Mouse (Mus musculus) heart, postnatal 0 days (tissue): Measurements from ENCODE around the gene Chrm1. TPM values are rescaled to one million over a fixed set of nuclear protein-coding genes. Genes with fewer than 3 reads are reported as not detected.

Source experiments
- ATAC-seq: fragments of 200-750 bp; cut with Nextera tagmentation; 2 replicates; pipeline ENCODE4 v1.8.0; 2017; ENCODE audit warnings: low read depth, moderate number of reproducible peaks, moderate library complexity; ENCODE audit not compliant: insufficient read depth
- DNase-seq: peaks from one replicate; pipeline ENCODE4 v3.0.0-alpha.2; 2016; ENCODE audit warnings: low spot score
- H3K27ac ChIP-seq: fragments of 300-500 bp; sonication (generic); 2 replicates; pipeline ENCODE4 v1.5.1; 2014; ENCODE audit warnings: low read depth, mild to moderate bottlenecking
- H3K27me3 ChIP-seq: fragments of 300-500 bp; sonication (generic); 2 replicates; pipeline ENCODE4 v1.6.1; 2014; ENCODE audit warnings: low read length, mixed read lengths; ENCODE audit not compliant: control insufficient read depth, insufficient read depth
- H3K36me3 ChIP-seq: fragments of 300-500 bp; sonication (generic); replicated peaks from 2 replicates; pipeline ENCODE4 v1.6.1; 2014; ENCODE audit warnings: low read length, mixed read lengths; ENCODE audit not compliant: control insufficient read depth, insufficient read depth
- H3K4me1 ChIP-seq: fragments of 300-500 bp; sonication (generic); 2 replicates; pipeline ENCODE4 v1.6.1; 2014; ENCODE audit warnings: antibody characterized with exemption; ENCODE audit not compliant: control insufficient read depth, insufficient read depth
- H3K4me2 ChIP-seq: fragments of 300-500 bp; sonication (generic); 2 replicates; pipeline ENCODE4 v1.6.1; 2014; ENCODE audit warnings: low read depth, mild to moderate bottlenecking, low read length, moderate library complexity
- H3K4me3 ChIP-seq: fragments of 300-500 bp; sonication (generic); 2 replicates; pipeline ENCODE4 v1.5.1; 2014; ENCODE audit warnings: low read depth, low read length
- H3K9ac ChIP-seq: fragments of 300-500 bp; sonication (generic); replicated peaks from 2 replicates; pipeline ENCODE4 v1.6.1; 2014; ENCODE audit warnings: low read depth, low read length, mixed read lengths
- H3K9me3 ChIP-seq: fragments of 300-500 bp; sonication (generic); replicated peaks from 2 replicates; pipeline ENCODE4 v1.6.1; 2016; ENCODE audit warnings: low read length; ENCODE audit not compliant: control insufficient read depth
- CTCF ChIP-seq: IDR thresholded peaks from 2 replicates; pipeline ENCODE4 v1.5.1; 2016; ENCODE audit warnings: antibody characterized with exemption, control low read depth, low read depth
- EP300 ChIP-seq: IDR thresholded peaks from 2 replicates; pipeline ENCODE4 v1.6.1; 2016; ENCODE audit warnings: antibody characterized with exemption, low read depth
- WGBS: fragments of 180-500 bp; shearing (Covaris S2); extraction: QIAGEN DNeasy Blood & Tissue Kit; methylation state at CpG from one replicate; pipeline ENCODE4 v1.1.7; 2014; 5-methylcytosine and 5-hydroxymethylcytosine counted together
- polyA plus RNA-seq: library from polyadenylated mRNA; unstranded; fragments of >200 nt; fragmentation: Nextera tagmentation; extraction: Ambion mirVana; gene quantifications from 2 replicates; pipeline ENCODE4 v1.2.1, GENCODE M21; 2015
- total RNA-seq: library from RNA; depleted of rRNA; stranded (reverse); fragments of >200 nt; gene quantifications from 2 replicates; pipeline ENCODE4 v1.2.3, GENCODE M21; 2014; ENCODE audit warnings: low replicate concordance

Chrm1 gene
- total and polyA plus RNA-seq, 2 experiments from 2014 or later = not detected

DNA sequence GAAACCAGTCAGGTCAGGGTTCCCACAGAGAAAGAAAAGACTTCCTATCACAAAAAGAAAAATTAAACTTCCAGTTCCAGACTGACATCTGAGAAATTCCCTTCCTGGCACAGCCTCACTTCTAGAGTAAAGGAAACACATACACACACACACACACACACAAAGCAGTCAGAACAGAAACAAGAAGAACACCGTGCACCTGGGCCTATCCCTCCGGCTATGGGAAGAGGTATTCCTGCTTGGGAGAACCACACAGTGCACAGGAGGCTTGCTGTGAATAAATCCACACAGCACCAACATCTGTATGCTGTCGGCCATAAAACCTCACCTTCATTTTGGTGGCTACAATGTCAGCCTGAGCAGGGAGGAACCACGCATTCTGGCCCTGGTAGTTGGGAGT is 47.9 kb downstream of the Chrm1 start:
- no peak overlapping the region for H3K27ac ChIP-seq
- DNase-seq = no peak
- peak overlapping the region; percentile 91 for H3K4me3 ChIP-seq
- peaks cover 35% of the 10 kb centered on the region for H3K36me3 ChIP-seq
- H3K4me1 ChIP-seq = peaks cover 29% of the 10 kb centered on the region
- ATAC-seq = no peak
- H3K27me3 ChIP-seq = no peaks in the 10 kb centered on the region
- H3K9ac ChIP-seq = 0 out of 2 replicates have a peak overlapping the region, but pooled peaks have one; percentile 23
- TF ChIP-seq CTCF = no peak
- no peak for TF ChIP-seq EP300
- WGBS = 63% methylated on average over 4 of the region's 4 CpGs
- no peaks in the 10 kb centered on the region for H3K9me3 ChIP-seq
- peak overlapping the region; percentile 67 for H3K4me2 ChIP-seq

DNA sequence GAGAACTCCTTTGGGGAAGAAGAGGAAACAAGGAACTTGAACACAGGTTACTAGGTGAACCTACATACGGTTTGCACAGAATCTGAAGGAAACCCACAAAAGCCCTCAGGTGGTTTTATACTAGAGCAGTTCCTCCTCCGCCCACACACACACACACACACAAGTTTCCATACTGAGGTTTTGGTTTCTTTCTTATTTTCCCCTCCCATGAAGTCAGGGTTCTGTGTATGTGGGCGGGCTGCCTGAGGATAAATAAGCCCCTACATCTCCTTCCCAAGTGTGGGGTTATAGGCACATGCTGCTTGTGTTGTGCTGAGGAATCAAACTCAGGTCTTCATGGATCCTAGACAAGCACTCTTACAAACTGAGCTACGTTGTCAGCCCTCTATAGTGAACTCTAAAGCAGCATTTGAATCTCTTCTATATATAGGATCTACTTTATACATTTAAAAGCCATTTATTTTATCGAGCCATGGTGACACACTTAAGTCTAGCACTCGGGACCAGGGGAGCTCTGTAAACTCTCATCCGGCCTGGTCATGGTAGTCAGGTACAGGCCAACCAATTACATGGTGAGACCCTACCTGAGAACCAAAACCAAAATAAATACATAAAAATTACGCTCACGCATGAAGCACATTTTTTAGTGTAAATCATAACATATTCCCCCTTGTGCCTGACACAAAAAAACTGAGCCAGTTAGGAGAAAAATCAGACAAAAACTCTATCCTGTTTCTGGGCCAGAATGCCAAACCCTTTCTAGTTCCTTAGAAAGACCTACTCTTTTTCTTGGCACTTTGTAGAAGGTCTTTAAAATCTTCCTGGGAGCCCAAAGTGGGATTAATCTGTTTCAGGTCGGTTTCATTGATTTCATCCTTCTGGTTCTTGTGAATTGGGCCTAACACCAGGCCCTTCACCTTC is 48.6 kb downstream of the Chrm1 start:
- peaks cover 29% of the 10 kb centered on the region for H3K4me1 ChIP-seq
- peak overlapping the region; percentile 67 for H3K4me2 ChIP-seq
- 48% methylated on average over 10 of the region's 10 CpGs for WGBS
- no peaks in the 10 kb centered on the region for H3K9me3 ChIP-seq
- peaks cover 30% of the 10 kb centered on the region for H3K36me3 ChIP-seq
- DNase-seq = no peak
- H3K4me3 ChIP-seq = peak overlapping the region; percentile 91
- no peaks in the 10 kb centered on the region for H3K27me3 ChIP-seq
- no peak for ATAC-seq
- TF ChIP-seq EP300 (no peak), CTCF (no peak)
- H3K27ac ChIP-seq = peak overlapping the region; percentile 97
- peak overlapping the region; percentile 93 for H3K9ac ChIP-seq

DNA sequence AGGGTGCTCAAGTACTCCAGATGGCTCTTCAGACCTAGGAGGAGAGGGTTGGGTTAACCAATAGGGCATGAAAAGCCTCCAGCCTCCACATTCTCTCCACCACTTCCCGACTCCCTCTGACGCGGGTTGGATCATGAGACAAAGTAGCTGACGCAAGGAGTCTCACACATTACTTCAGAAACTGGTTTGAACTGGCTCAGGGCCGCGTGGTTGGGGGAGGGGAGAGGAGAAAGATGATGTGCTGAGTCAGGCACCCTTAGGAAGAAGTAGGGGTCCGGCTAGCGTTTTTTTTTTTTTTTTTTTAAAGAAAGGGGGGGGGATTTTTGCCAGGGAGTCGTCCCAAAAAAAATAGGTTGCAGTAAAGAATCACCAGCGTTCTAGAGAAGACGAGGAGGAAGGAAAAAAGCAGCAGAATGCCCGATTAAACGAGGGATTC is 49.3 kb downstream of the Chrm1 start:
- Histone ChIP-seq H3K36me3 (peaks cover 23% of the 10 kb centered on the region), H3K4me1 (peaks cover 29% of the 10 kb centered on the region), H3K27me3 (no peaks in the 10 kb centered on the region), H3K9ac (peak overlapping the region; percentile 93), H3K4me3 (peak overlapping the region; percentile 91), H3K9me3 (no peaks in the 10 kb centered on the region), H3K27ac (peak overlapping the region; percentile 97), H3K4me2 (peak overlapping the region; percentile 67)
- ATAC-seq (peak; percentile 67), DNase-seq (peak; percentile 75)
- 1% methylated on average over 13 of the region's 13 CpGs for WGBS
- TF ChIP-seq CTCF = no peak
- 0 out of 2 replicates have a peak, but pooled peaks have one; percentile 6 for TF ChIP-seq EP300

DNA sequence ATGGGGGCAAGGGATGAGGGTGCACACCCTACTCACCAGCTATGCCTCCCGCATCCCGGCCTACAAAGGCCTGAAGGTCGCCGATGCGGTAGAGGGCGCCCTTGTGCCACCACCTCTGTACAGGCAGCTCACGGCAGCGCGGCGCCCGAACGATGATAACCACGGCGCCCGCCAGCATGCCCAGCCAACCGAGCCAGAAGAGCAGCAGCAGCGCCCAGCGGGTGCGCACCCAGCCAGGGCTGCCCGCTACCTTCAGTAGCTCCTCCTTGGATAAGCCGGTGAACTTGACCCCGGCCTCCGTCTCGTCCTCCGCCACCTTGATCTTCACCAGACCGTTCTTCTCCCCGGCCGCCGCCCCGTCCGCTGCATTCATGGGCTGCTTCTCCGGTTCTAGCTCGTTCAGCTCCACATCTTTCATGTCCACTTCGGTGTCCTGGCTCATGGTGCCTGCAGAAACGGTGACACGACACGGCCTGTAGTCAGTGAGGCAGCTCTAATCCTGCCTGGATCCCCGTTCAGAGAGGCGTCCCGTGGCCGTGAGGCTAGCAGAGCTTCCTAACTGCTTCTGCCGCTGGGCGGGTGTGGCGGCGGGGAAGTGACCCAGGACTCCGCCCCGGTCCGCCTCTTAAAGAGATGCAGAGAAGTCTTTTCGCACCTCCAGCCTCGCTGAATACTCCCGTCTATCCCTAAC is 49.9 kb downstream of the Chrm1 start:
- peak; percentile 87 for DNase-seq
- under 1% methylated on average over 51 of the region's 51 CpGs for WGBS

DNA sequence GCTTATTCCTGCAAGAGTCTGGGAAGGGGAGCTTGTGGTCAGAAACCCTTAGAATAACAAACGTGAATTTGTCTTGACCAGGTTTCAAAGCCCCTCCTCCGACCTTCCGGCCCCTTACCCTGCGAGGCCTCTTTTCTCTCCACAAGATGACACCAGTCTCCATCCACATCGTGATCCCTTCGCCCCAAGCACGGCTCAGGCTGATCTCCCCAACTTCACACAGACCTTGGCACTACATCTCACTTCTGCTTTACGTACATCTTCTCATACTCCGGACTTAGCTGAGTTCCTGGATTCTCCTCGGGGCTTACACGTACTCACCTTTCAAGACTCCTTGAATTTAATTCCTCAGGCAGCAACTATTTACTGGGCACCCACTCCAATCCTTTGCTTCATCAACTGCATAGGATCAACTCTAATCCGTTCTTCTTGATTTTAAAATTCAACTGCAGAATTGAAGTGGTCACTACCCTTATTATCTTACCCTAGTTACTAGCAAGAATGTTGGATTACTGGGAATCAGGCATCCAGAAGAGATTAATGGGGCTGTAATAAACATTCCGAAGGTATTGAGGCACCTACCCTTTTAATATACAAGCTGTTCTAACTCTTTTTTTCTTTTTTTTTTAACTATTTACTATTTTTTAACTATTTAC is 50.5 kb downstream of the Chrm1 start:
- ATAC-seq = no peak
- TF ChIP-seq EP300 = no peak
- no peak for TF ChIP-seq CTCF
- WGBS = 9% methylated on average over 13 of the region's 13 CpGs

More for the DNA sequence above, 49.9 kb downstream of the Chrm1 start:
- Histone ChIP-seq H3K27ac (peak overlapping the region; percentile 97), H3K27me3 (no peaks in the 10 kb centered on the region), H3K4me1 (peaks cover 29% of the 10 kb centered on the region), H3K9me3 (no peaks in the 10 kb centered on the region), H3K36me3 (peaks cover 18% of the 10 kb centered on the region), H3K9ac (peak overlapping the region; percentile 93), H3K4me2 (peak overlapping the region; percentile 67), H3K4me3 (peak overlapping the region; percentile 91)
- ATAC-seq = peak; percentile 93
- TF ChIP-seq CTCF = peak; percentile 77
- no peak for TF ChIP-seq EP300

More for the DNA sequence above, 50.5 kb downstream of the Chrm1 start:
- peak overlapping the region; percentile 91 for H3K4me3 ChIP-seq
- peak overlapping the region; percentile 67 for H3K4me2 ChIP-seq
- H3K27me3 ChIP-seq = no peaks in the 10 kb centered on the region
- no peak for DNase-seq
- peak overlapping the region; percentile 97 for H3K27ac ChIP-seq
- H3K9me3 ChIP-seq = no peaks in the 10 kb centered on the region
- peaks cover 29% of the 10 kb centered on the region for H3K4me1 ChIP-seq
- H3K9ac ChIP-seq = peak overlapping the region; percentile 93
- peaks cover 11% of the 10 kb centered on the region for H3K36me3 ChIP-seq
